Mouse (Mus musculus): ENCODE data around the gene Slc2a12. TPM values are rescaled to one million over a fixed set of nuclear protein-coding genes. Genes with fewer than 3 reads are reported as not detected.

The Slc2a12 gene
- polyA plus RNA-seq, 1 experiment: not detected

DNA sequence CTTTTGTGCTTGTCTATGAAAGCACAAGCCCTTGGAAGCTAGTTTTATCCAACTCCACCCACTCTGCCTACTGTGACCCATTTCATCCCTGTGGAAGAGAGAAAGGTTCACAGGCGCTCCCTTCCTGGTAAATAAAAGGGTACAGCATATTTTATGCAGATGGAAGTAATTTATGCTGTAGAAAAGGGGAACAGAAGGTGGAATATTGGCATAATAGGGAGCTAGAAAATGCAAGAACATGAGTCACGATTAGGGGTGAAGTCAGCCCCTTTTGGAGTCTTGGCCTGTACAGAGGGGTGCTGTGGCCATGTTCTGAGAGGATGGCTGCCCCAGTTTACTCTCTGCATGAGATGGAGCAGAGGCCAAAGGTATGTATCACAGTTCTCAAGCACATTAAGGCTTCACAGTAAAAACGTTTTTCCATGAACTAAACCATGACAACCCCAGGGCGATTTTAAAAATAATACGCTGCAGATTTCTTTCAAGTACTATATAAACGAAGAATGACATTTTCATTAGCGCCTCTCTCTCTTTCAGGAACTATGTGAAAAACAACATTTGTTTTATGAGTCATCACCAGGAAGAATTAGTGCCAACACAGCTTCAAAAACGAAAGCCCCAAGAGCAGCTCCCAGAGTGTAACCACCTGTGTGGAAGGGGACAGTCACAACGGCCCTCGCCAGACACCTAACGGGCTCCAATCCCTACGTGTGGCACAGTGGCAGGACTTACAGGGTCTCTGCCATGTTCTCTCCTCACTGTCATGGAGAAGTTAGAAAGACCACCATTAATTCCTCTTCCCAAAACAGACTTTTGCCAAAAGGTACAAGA is 56.9 kb downstream of the Slc2a12 start:
- no peak for TF ChIP-seq GATA1 (IDR thresholded peaks at IDR 0.05; ENCODE audit: low read length)

DNA sequence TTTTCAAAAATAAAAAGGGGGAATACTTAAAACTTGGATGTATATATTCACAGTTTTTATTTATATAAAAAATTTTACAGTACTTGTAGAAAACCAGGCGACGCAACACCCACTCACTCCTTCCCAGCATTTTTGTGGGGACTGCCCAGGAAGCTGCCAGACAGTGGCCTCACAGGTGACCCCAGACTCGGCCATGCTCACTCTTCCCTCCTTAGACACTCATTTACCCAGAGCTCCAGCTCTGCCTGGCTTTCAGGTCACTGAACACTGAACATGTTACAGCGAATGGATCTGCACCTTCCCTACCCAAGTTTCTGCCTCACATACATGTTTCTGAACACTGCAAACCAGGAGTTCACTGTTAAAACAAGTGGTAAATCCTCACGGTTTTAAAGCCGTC is 59.0 kb downstream of the Slc2a12 start:
- no peak for TF ChIP-seq GATA1 (IDR thresholded peaks at IDR 0.05; ENCODE audit: low read length)

DNA sequence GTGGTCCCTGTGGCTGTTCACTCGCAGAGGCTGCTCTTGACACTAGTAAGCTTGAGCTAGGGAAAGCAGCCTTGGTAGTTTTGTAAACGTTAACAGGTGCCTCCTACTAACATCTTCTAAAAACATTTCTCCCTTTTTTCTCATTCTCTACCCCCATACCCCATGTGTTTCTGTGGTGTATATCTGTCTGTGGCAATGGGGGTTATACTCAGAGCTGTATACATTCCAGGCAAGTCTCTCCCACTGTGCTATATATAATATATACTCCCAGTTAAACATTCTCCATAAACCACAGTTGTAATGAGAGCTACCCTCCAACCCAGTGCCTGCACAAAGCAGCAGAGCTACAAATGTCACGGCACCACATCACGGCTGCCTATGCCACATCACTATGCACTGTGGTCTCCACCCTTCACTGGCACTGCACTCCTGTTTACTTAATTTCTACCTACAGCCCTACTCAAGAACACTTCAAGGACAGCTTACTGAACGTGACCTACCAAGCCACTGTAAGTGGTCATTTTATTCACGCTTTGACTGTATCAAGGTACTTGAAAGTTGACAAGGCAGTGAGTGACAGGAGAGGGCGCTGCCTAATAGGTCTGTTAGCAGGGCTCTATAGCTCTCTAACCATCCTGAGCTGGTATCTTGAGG is 63.5 kb downstream of the Slc2a12 start:
- no peak for TF ChIP-seq GATA1 (IDR thresholded peaks at IDR 0.05; ENCODE audit: low read length)

DNA sequence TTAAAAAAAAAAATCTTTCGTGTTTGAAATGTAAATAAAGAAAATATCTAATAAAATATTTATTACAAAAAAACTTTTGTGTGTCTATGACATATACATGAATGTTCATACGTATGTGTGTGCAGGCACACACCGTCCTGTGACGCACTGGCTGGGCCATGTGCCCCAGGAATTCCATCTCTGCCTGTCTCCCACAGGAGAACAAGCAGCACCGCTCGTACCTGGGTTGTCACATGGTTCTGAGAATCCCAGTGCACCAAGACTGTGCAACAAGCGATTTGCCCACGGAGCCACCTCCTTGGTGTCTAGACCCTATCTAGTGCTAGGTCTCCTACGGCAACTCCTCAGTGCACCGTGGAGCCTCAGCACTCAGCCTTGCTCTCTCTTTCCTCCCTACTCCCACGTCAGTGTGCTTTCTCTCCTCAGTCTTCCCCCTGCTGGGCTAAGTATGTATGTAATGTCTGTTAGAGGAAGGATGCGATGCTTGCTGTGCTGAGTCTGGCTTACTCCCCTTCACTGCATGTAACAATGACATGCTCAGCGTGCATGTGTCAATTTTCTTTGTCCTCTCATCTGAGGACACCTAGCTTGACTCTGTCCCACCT is 65.5 kb downstream of the Slc2a12 start:
- no peak for TF ChIP-seq GATA1 (IDR thresholded peaks at IDR 0.05; ENCODE audit: low read length)

DNA sequence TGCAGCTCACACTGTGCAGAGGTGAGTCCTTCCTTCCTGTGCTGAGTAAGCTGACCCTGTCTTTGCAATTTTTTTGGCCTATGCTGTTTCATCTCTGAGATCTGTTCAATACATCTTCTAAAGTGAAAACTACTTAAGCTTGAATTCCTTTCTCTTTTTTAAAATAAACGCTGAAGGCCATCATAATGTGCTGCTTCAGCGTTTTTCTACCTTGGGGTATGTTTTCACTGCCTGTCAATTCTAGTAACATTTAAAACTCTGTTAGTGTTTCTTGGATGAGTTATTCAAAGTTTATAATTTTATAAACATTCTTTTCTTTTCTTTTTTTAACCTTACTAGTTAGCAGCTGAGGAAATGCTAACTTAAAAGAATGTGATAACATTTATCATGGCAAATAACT is 68.1 kb downstream of the Slc2a12 start:
- no peak for TF ChIP-seq GATA1 (IDR thresholded peaks at IDR 0.05; ENCODE audit: low read length)

DNA sequence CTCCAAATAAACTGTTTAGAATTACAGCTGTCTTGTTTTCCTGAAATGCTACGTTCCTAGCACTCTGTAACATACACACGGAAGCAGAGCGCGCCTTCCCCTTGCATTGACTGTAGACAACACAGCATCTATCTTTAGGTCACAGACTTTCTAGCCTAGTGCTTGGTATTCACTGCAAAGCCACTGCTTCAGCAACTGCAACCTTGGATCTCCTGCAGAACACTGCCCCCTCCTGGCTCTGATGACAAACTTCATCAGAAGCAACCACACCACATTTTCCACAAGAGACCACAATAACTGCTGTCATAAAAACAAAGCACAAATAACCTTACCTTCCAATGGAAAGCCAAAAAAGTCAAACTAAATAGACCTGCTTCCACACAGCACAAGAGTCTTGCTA is 69.7 kb downstream of the Slc2a12 start:
- no peak for TF ChIP-seq GATA1 (IDR thresholded peaks at IDR 0.05; ENCODE audit: low read length)

DNA sequence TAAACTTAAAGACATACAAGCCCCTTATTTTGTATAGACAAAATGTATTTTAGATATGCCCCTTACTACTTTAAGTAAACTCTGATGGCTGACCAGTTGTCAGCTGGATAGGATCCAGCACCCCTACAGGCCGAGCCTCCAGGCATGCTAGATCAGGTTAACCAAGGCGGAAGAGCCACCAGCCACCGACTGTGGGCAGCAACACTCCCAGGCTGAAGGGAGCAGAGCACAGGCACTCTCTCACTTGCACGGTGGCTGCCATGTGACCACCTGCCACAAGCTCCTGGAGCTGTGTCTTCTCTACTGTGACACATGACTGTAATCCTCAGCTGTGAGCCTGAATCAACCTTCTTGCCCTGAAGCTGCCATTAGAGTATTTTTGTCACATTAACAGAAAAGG is 73.7 kb downstream of the Slc2a12 start:
- TF ChIP-seq GATA1 (IDR thresholded peaks at IDR 0.05; ENCODE audit: low read length): no peak

DNA sequence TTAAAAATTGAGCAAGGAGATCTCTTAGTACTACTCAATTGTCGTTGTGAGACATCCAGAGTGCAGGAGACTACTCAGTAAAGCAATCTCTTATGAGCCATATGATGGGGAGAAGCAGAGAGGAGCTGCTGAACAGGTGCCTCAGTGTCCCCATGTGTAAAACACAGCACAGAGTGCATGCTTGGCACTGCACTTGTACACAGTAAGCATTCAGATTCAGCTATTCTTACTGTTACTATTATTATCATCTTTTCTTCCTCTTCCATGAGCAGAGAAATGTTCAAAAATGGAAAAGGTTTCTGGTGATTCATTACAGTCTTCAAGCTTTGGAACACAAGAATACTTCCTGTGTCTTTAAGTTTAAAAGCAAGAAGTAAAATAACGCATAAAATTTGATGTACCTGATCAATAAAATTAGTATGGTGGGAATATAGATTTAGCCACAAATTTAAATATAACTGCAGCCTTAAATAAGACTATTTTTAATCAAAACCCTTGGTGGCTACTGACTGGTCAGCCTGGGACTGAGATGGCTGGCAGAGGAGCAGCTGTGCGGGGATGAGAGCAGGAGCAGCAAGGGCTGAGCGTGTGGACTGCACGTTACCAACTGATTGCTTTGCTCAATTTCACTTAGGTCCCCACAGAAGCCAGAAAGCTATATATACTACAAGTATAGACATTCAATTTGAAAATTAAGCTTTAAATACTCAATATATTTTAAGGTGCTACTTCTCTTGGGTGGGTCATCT is 76.1 kb downstream of the Slc2a12 start:
- no peak for TF ChIP-seq GATA1 (IDR thresholded peaks at IDR 0.05; ENCODE audit: low read length)

DNA sequence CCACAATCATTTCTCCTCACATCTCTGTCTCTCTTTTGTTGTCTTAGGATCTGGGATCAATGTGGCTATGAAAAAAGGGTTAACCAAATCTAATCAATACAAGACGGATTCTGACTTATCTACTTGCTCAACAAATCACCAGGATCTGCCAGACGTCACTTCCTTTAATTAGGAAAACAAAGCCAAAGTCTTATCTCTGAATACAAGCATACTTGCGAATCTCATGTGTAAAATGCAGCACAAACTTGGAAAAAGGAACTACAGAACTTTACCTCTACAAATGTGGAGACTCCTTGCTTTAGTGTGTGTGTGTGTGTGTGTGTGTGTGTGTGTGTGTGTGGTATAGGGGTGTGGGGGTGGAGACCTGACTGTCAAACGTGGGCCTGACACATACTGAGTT is 80.4 kb downstream of the Slc2a12 start:
- TF ChIP-seq GATA1 (IDR thresholded peaks at IDR 0.05; ENCODE audit: low read length): peak; percentile 25

DNA sequence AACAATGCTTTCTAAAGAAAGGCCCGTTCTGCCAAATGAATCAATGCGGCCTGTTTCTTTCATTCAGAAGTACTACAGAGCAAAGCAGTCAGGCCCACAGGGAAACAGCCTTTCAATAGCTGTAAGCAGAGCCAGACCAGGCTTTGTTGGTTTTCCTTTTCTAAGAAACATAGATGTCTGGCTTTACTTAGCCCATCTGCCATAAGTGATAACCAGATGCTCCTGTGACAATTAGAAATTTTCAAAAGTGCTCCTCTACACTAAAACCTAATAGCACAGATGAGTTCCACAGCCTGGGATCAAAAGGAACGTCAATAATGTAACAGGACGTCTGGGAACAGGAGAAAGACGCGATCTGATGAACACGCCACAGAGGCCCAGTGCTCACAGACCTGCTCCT is 81.5 kb downstream of the Slc2a12 start:
- no peak for TF ChIP-seq GATA1 (IDR thresholded peaks at IDR 0.05; ENCODE audit: low read length)

DNA sequence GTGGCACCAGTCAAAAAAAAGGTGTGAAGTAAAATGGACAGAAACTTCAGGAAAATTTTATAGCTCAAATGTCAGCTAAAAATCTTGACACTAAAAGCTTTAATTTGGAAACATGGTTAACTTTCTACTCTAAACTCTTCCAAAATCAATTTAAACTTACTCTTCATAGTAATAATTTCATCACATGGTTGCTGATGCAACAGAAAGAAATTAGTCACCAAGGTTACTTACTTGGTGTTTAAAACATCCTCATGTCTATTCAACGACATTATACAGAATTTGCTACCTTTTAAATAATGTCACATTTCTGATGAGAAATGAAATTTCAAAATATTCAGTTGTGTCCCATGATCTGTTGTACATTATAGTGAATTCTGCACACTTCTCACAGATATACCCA is 83.4 kb downstream of the Slc2a12 start:
- TF ChIP-seq GATA1 (IDR thresholded peaks at IDR 0.05; ENCODE audit: low read length): no peak

DNA sequence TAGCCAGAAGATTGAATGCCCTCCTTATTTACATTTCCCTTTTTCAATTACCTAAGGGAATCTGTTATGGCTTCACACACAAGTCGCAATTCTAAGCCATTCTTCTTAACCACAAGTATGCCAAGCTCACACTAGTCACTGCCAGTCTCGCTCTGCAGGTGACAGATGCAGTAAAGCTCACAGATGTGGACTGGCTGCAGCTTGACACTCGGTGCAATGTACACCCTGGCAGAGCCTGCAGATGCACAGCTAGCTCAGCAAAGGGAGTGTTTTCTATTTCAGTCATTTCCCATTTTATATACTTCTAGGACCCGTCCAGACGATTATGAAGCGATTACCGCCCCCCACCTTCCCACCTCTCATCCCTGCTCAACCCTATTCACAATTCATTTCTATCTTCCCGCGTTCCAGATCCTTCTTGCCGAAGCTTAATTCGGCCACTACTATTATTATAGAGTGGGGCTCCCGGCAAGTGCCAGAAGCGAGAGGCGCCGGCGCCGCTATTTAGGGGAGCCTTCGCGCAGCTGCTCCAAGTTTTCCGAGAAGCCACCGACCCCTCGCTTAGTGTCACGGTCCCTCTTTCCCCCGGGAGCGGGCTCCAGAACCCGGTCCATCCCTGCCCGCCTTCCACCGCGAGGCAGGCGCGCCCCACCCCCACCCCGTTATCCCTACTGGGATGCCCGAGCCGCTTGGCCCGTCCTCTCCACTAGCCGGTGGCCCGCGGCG is 85.6 kb downstream of the Slc2a12 start:
- no peak for TF ChIP-seq GATA1 (IDR thresholded peaks at IDR 0.05; ENCODE audit: low read length)

DNA sequence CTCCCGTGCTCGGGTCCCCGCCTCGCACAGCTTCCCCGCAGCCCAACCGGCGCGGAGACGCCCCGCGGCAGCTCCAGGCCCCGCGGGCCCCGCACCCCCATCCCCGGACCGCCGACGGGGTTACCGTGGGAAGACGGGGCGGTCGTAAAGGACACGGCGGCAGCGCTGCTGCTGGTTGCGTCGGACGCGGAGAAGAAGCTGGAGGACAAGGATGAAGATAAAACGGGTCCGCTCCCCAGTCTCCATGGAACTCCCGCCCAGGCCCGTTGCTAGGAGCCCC is 86.1 kb downstream of the Slc2a12 start:
- TF ChIP-seq GATA1 (IDR thresholded peaks at IDR 0.05; ENCODE audit: low read length): no peak

DNA sequence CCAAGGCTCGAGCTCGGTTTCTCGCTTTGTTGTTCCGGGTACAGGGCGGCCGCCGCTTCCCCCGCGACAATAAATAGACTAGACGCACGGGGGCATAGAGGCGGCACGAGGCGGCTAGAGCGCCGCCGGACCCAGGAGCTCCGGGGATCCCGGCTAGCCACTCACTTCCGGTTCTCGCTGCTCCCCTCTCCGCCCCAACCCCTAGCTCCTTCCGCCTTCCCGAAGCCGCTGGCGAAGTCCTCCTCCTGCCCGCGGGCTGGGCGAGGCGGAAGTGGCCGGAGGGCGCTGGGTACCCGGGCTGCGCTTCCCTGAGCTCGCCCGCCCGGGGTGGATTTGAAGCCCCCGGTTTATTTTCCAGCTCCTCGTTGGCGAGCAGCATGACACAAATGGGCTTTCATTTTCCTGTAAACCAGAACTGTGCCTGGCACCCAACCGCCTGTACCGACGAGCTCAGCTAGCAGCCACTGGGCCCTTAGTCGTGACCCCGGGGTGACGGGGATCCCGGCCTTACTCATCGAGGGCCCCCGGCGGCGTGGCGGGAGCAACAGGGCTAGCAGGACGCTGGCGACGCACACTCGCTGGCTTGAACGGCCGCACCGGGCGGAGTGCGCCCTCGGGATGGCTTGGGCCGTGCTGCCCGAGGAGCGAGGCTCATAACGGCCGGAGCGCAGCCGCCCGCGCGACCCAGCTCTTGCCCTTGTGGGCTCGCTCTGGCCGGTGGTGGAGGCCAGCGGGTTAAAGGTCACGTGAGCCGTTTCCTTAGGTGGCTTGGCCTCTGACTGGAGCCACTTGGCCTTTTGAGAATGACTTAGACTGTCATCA is 86.7 kb downstream of the Slc2a12 start, which contains the start of gene Tbpl1:
Gene Tbpl1, minus strand, starts transcription at position 667 of the 822 bp plus-strand sequence.
- no peak for TF ChIP-seq GATA1 (IDR thresholded peaks at IDR 0.05; ENCODE audit: low read length)

DNA sequence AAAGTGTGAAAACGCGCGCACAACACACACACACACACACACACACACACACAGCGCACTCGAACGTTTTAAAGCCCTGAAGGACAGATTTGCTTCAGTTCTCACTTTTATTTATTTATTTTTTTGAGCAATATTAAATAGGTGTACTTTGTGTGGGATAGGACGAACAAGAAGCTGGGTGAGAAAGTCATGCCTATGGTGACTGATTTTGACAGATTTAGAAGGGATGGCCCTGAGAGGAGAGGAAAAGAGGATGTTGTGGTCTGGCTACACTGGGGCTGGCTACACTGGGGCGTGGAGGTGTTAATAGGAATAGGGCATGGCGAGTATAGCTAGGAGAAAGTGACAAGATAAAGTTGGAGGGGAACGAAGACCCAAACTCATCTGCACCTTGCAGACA is 87.4 kb downstream of the Slc2a12 start:
- no peak for TF ChIP-seq GATA1 (IDR thresholded peaks at IDR 0.05; ENCODE audit: low read length)

All from G1E-ER4 (cell line).